Mouse (Mus musculus): ENCODE measurements around the gene Rsf1. TPM values are rescaled to one million over a fixed set of nuclear protein-coding genes. Genes with fewer than 3 reads are reported as not detected.

Rsf1 gene
- polyA plus RNA-seq, 1 experiment: 3.3 TPM

DNA sequence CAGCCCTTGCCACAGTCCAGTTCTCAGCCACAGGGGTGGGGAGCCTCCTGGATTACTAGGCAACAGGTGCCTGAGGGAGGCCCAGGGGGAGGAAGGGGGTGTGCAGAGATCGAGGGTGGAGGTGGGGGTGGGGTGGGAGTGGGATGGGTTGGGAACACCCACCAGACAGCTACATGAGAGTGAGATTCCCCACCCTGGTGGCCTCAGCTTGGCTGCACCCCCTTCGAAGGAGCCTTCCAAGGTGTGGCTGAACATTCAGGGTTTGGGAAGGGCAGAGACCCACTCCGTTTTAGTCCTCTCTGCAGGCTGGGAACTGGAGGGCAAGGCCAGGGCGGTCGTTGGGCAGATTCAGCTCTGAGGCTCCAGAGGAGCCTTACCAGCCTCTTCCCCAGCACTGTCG lies 11.6 kb downstream of the Rsf1 start:
- peaks cover 18% of the 10 kb centered on the region for H3K4me1 ChIP-seq (ENCODE audit: control insufficient read depth, insufficient read depth, low read length)
- no peaks in the 10 kb centered on the region for H3K27me3 ChIP-seq (replicated peaks; ENCODE audit: control insufficient read depth, insufficient read depth, low read length)
- DNase-seq: no peak
- no peaks in the 10 kb centered on the region for H3K36me3 ChIP-seq (ENCODE audit: control insufficient read depth, insufficient read depth, low read length)
- no peak overlapping the region for H3K4me3 ChIP-seq (ENCODE audit: insufficient read depth, low read depth, low read length)
- WGBS: 68% methylated on average over 6 of the region's 6 CpGs
- TF ChIP-seq POLR2A (IDR thresholded peaks at IDR 0.05; ENCODE audit: low read depth, low read length) (no peak), CTCF (conservative IDR thresholded peaks at IDR 0.05; ENCODE audit: insufficient read depth, insufficient read length, low read depth, low read length) (no peak)
- H3K27ac ChIP-seq (ENCODE audit: insufficient read depth, low read depth, low read length): no peak overlapping the region

DNA sequence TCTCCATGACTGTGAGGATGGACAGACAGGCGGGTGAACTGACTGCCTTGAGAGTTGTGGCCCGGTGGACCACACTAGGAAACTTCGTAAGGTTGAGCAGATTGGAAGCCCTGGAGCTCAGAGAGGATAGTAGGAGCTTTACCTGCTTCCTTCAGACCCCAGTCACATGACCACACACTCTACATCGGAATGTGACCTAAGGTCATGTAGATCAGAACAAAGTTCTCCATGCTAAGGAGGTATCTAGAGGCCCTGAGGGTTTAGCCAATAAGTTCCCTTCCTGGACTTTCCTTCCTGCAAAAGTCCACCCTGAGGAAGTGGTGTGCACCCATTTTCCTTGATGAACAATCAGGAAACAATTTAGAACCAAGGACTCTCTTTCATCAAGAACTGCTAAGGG lies 12.7 kb downstream of the Rsf1 start:
- Histone ChIP-seq H3K27me3 (replicated peaks; ENCODE audit: control insufficient read depth, insufficient read depth, low read length) (no peaks in the 10 kb centered on the region), H3K27ac (ENCODE audit: insufficient read depth, low read depth, low read length) (no peak overlapping the region)

GRCm38 (mm10) chr7:97593535-97593934 lies 13.8 kb downstream of the Rsf1 start:
- no peak overlapping the region for H3K4me3 ChIP-seq (ENCODE audit: insufficient read depth, low read depth, low read length)
- WGBS: 80% methylated on average over 2 of the region's 2 CpGs
- no peaks in the 10 kb centered on the region for H3K27me3 ChIP-seq (replicated peaks; ENCODE audit: control insufficient read depth, insufficient read depth, low read length)
- H3K36me3 ChIP-seq (ENCODE audit: control insufficient read depth, insufficient read depth, low read length): no peaks in the 10 kb centered on the region
- no peak overlapping the region for H3K27ac ChIP-seq (ENCODE audit: insufficient read depth, low read depth, low read length)
- peaks cover 18% of the 10 kb centered on the region for H3K4me1 ChIP-seq (ENCODE audit: control insufficient read depth, insufficient read depth, low read length)
- DNase-seq: no peak
- TF ChIP-seq CTCF (conservative IDR thresholded peaks at IDR 0.05; ENCODE audit: insufficient read depth, insufficient read length, low read depth, low read length) (no peak), POLR2A (IDR thresholded peaks at IDR 0.05; ENCODE audit: low read depth, low read length) (no peak)

More for the DNA sequence above, 12.7 kb downstream of the Rsf1 start:
- Histone ChIP-seq H3K4me3 (ENCODE audit: insufficient read depth, low read depth, low read length) (no peak overlapping the region), H3K36me3 (ENCODE audit: control insufficient read depth, insufficient read depth, low read length) (no peaks in the 10 kb centered on the region), H3K4me1 (ENCODE audit: control insufficient read depth, insufficient read depth, low read length) (peaks cover 18% of the 10 kb centered on the region)
- no peak for TF ChIP-seq CTCF (conservative IDR thresholded peaks at IDR 0.05; ENCODE audit: insufficient read depth, insufficient read length, low read depth, low read length)
- no peak for TF ChIP-seq POLR2A (IDR thresholded peaks at IDR 0.05; ENCODE audit: low read depth, low read length)
- DNase-seq: no peak
- WGBS: 87% methylated on average over 4 of the region's 4 CpGs

- Histone ChIP-seq H3K4me3 (ENCODE audit: insufficient read depth, low read depth, low read length) (no peak overlapping the region), H3K36me3 (ENCODE audit: control insufficient read depth, insufficient read depth, low read length) (no peaks in the 10 kb centered on the region), H3K4me1 (ENCODE audit: control insufficient read depth, insufficient read depth, low read length) (peaks cover 3% of the 10 kb centered on the region; the same call in 1 of the 2 replicates), H3K27ac (ENCODE audit: insufficient read depth, low read depth, low read length) (no peak overlapping the region), H3K27me3 (replicated peaks; ENCODE audit: control insufficient read depth, insufficient read depth, low read length) (no peaks in the 10 kb centered on the region)
- TF ChIP-seq CTCF (conservative IDR thresholded peaks at IDR 0.05; ENCODE audit: insufficient read depth, insufficient read length, low read depth, low read length) (no peak), POLR2A (IDR thresholded peaks at IDR 0.05; ENCODE audit: low read depth, low read length) (no peak)
- no peak for DNase-seq
- 82% methylated on average over 2 of the region's 2 CpGs for WGBS
These were observed 18.9 kb downstream of the Rsf1 start for GRCm38 (mm10) chr7:97598548-97598947.

DNA sequence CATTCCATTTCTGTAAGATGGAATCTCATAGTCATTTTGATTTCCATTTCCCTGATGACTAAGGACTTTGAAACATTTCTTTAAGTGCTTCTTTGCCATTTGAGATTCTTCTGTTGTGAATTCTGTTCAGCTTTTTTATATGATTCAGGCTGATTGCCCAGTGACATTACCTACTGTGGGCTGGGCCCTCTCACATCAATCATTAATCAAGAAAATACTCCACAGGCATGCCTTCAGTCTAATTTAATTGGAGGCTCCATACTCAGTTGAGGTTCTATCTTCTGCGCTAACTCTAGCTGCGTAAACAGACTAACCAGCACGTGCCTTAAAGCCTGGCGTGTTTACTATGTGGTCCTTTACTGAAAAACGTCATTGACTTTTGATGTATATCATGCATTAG lies 41.7 kb downstream of the Rsf1 start:
- peaks cover 36% of the 10 kb centered on the region for H3K4me1 ChIP-seq (ENCODE audit: control insufficient read depth, insufficient read depth, low read length)
- no peaks in the 10 kb centered on the region for H3K27me3 ChIP-seq (replicated peaks; ENCODE audit: control insufficient read depth, insufficient read depth, low read length)
- no peak overlapping the region for H3K4me3 ChIP-seq (ENCODE audit: insufficient read depth, low read depth, low read length)
- H3K27ac ChIP-seq (ENCODE audit: insufficient read depth, low read depth, low read length): no peak overlapping the region
- DNase-seq: peak; percentile 74
- no peaks in the 10 kb centered on the region for H3K36me3 ChIP-seq (ENCODE audit: control insufficient read depth, insufficient read depth, low read length)
- TF ChIP-seq CTCF (conservative IDR thresholded peaks at IDR 0.05; ENCODE audit: insufficient read depth, insufficient read length, low read depth, low read length) (no peak), POLR2A (IDR thresholded peaks at IDR 0.05; ENCODE audit: low read depth, low read length) (no peak)
- WGBS: 46% methylated on average over 5 of the region's 5 CpGs

DNA sequence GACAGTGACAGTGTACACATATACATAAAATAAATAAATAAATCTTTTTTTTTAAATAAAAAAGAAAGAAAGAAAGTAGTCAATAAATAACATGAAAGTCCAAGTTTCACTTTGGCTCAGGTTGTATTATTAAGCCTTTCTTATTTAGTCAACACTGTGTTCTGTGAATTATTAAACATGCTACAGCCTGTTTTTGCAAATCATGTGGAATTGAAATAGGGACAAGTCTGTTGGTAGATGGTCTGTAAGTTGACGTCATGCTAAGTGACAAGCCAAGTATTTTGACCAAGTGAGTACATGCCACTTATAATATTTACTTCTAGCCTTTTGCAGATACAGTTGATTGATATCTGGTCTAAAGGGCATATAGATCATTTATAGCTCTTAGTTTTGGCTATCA lies 43.0 kb downstream of the Rsf1 start:
- TF ChIP-seq CTCF (conservative IDR thresholded peaks at IDR 0.05; ENCODE audit: insufficient read depth, insufficient read length, low read depth, low read length): no peak
- TF ChIP-seq POLR2A (IDR thresholded peaks at IDR 0.05; ENCODE audit: low read depth, low read length): no peak
- Histone ChIP-seq H3K27me3 (replicated peaks; ENCODE audit: control insufficient read depth, insufficient read depth, low read length) (no peaks in the 10 kb centered on the region), H3K36me3 (ENCODE audit: control insufficient read depth, insufficient read depth, low read length) (no peaks in the 10 kb centered on the region), H3K27ac (ENCODE audit: insufficient read depth, low read depth, low read length) (no peak overlapping the region), H3K4me3 (ENCODE audit: insufficient read depth, low read depth, low read length) (no peak overlapping the region), H3K4me1 (ENCODE audit: control insufficient read depth, insufficient read depth, low read length) (peaks cover 36% of the 10 kb centered on the region)
- 42% methylated on average over 1 of the region's 1 CpGs for WGBS
- DNase-seq: peak; percentile 77

DNA sequence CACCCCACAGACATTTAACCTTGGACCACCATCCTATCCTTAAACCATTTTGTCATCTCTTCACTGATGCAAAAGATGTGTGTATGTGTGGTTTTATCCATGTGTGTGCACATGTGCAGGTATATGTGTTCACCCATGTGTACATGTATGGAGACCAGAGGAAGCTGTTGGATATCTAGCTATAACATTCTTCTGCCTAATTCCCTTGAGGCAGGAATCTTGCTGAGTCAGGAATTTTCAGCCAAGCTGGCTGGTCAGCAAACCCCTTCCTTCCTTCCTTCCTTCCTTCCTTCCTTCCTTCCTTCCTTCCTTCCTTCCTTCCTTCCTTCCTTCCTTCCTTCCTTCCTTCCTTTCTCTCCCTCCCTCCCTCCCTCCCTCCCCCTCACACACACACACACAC lies 43.7 kb downstream of the Rsf1 start:
- DNase-seq: no peak
- TF ChIP-seq POLR2A (IDR thresholded peaks at IDR 0.05; ENCODE audit: low read depth, low read length) (no peak), CTCF (conservative IDR thresholded peaks at IDR 0.05; ENCODE audit: insufficient read depth, insufficient read length, low read depth, low read length) (no peak)

DNA sequence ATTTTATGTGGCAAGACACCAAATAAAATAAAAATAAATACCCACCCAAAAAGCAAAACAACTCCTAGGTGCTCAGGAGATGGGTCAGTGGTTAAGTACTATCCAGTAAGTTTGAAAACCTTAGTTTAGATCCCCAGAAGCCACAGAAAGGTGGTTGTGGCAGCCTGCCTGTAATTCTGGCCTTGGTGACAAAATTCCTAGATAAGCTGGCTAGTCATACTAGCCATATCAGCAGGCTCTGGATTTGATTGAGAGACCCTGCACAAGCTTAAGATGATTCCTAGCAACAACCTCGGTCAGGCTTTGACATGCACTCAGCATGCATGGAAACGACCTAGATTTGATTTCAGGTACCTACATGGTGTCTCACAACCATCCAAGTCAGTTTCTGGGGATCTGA lies 49.7 kb downstream of the Rsf1 start:
- TF ChIP-seq POLR2A (IDR thresholded peaks at IDR 0.05; ENCODE audit: low read depth, low read length) (no peak), CTCF (conservative IDR thresholded peaks at IDR 0.05; ENCODE audit: insufficient read depth, insufficient read length, low read depth, low read length) (no peak)
- H3K36me3 ChIP-seq (ENCODE audit: control insufficient read depth, insufficient read depth, low read length): no peaks in the 10 kb centered on the region
- peaks cover 2% of the 10 kb centered on the region; the same call in 1 of the 2 replicates for H3K4me1 ChIP-seq (ENCODE audit: control insufficient read depth, insufficient read depth, low read length)
- no peak overlapping the region for H3K4me3 ChIP-seq (ENCODE audit: insufficient read depth, low read depth, low read length)
- DNase-seq: no peak
- WGBS: 52% methylated on average over 2 of the region's 2 CpGs
- H3K27ac ChIP-seq (ENCODE audit: insufficient read depth, low read depth, low read length): no peak overlapping the region
- no peaks in the 10 kb centered on the region for H3K27me3 ChIP-seq (replicated peaks; ENCODE audit: control insufficient read depth, insufficient read depth, low read length)

More for the DNA sequence above, 43.7 kb downstream of the Rsf1 start:
- Histone ChIP-seq H3K4me1 (ENCODE audit: control insufficient read depth, insufficient read depth, low read length) (peaks cover 30% of the 10 kb centered on the region), H3K27me3 (replicated peaks; ENCODE audit: control insufficient read depth, insufficient read depth, low read length) (no peaks in the 10 kb centered on the region), H3K27ac (ENCODE audit: insufficient read depth, low read depth, low read length) (peak overlapping the region; percentile 64), H3K36me3 (ENCODE audit: control insufficient read depth, insufficient read depth, low read length) (no peaks in the 10 kb centered on the region), H3K4me3 (ENCODE audit: insufficient read depth, low read depth, low read length) (no peak overlapping the region)
